Mouse (Mus musculus): Measurements from ENCODE around the gene Tmigd3.

- no peak for TF ChIP-seq POLR2A (IDR thresholded peaks at IDR 0.05; ENCODE audit: low read depth, low read length)
- TF ChIP-seq CTCF (IDR thresholded peaks at IDR 0.05; ENCODE audit: extremely low read depth, insufficient read depth, insufficient read length, insufficient replicate concordance) = no peak
Observed at GRCm38 (mm10) chr3:105951348-105951747, 80.6 kb downstream of the Tmigd3 start.
